Mouse (Mus musculus) R1 (cell line): ENCODE measurements at regions not wholly inside any gene's neighbourhood (a gene's known extent, or its start where the extent isn't known, plus 50 kb on each side); places are given as distances from the start of the nearest gene placed in this dataset.

Experiments
- DNase-seq: peaks from one replicate; pipeline ENCODE4 v3.0.0-alpha.2; 2018; ENCODE audit warnings: low read depth, low spot score

DNA sequence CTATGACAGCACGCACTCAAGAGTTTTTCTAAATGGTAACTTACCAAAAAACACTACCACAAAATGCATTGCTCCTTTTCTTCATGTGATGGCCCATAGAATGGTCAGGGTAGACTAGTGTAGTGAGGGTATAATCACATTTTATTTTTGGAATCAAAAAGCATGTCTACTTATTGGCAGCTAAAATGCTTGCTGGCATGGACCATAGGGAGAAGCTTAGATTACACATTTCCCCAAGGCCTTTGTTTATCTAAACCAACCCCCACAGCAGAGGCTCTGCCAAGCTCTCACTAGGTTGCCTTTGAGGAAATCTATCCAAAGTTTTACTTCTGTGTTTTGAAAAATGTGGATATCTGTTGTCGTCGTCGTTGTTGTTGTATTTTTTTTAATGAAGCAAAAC lies 235.3 kb upstream of the Rnaseh2b start:
- DNase-seq = no peak

DNA sequence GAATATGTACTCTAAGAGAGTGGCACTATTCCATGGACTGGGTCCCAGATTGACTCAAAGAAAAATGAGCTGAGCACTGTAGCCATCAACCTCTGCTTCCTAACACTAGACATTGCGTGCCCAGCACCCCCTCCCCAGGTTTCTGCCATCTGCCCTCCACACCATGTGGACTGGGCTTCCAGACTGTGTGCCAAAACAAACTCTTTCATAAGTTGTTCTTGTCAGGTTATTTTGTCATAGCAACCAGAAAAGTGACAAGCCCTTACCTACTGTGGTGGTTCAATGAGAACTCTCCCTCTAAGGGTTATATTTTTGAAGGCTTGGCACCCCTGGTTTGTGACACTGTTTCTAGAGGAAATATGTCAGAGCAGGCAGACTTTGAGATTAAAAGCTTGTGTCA lies 234.3 kb upstream of the Rnaseh2b start:
- DNase-seq = no peak

DNA sequence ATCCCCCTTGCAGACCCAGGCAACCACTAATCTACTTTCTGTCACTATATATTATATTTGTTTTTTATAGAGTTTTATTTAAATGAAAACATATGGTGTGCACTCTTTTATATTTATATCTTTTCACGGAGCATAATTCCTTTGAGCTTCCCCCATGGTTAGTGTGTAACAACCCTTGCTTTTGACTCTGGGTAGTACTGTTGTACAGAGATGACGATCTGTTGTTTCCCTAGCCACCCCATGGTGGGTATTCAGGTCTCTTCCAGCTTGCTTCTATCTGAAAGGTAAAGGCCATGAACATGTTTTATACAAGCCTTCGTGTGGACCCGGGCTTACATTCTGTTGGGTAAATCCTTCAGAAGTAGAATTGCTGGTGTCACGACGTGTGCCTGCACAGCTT lies 221.2 kb upstream of the Rnaseh2b start:
- DNase-seq = no peak

DNA sequence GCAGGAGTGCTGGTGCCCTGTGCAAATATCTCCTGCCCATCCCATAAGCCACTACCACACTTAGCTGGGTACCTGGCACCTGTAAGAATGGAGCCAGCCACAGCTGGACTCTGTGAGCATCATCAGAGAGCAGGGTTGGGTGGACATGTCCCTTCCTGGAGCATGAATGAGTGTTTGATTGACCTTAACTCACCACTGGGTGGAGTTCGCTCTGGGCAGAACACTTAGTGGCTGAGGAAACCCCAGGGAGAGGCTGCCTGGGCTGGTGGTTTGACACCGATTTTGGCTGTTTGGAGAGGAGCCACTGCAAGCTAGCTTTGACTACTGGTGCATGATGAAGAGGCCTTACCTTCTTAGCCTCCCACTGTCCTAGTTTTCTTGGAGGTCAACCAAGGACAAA lies 208.3 kb upstream of the Rnaseh2b start:
- DNase-seq = no peak

DNA sequence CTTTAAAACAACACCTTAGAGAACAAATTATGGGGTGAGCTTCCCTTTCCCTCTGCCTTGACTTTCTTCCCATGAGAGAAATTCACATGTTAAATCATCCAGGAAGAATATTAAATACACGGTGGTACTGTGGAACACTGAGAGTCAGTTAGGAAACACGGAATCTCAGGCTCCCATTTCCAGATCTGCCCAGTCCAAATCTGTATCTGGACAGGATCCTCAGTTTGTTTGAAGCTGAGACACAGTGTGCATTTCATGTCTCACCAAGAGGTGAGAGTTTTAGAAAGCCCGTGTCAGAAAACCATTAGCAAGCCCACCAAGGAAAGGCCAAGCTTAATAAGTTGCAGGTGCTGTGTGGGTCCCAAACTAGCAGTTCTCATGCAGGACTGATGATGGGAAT lies 204.2 kb upstream of the Rnaseh2b start:
- DNase-seq = no peak

DNA sequence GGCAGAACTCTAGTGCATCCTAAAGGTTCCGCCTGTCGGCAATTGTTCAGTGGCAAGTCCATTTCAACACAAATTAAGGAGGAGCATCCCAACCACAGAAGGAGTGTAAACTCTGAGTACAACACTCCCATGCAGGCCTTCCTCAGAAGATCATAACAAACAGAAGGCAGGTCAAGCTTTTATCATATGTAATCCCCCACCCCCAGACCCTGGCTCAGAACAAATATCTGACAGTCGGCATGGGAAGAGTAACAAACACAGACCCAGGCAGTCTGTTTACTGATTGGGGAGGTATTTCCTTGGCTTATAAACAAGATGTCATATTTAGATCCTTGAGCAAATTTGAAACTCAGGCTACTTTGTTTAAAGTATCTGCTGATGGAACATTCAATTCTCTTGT lies 174.9 kb upstream of the Rnaseh2b start:
- no peak for DNase-seq

DNA sequence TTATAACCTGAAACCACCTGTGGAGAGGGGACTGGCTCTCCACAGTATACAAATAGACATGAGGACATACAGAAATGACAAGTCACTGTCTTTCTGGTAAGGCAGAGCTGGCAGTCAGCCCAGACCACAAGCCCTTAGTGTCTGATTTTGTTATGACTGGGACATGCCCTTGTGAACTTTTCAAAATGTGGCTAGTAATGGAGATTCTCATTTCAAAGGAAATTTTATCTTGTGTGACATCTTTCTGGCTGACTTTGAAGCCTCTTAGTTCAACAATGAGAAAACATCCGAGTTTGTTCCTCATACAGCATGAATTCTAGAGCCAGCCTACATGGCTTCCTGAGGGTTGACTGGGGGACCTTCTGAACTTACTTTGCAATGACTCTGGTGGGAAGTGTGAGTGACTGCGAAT lies 173.8 kb upstream of the Rnaseh2b start:
- DNase-seq = no peak

DNA sequence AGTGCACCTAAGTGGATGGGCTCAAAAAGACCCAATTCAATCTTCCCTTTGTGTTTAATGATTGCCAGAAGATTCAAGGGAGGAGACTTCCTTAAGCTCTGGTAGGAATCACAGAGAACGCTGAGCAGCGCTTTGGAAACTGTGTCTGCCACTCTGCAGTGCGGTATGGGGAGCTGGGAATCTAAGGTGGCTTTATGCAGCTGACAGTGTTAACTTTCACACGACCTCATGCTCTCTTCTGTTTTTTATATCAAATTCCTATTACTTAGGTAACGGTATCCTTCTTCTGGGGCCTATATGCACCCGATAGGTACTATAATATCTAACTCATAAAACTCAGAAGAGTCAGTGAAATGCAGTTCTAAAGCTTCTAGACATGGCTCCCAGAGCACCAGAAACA lies 163.5 kb upstream of the Rnaseh2b start:
- DNase-seq = peak; percentile 2

DNA sequence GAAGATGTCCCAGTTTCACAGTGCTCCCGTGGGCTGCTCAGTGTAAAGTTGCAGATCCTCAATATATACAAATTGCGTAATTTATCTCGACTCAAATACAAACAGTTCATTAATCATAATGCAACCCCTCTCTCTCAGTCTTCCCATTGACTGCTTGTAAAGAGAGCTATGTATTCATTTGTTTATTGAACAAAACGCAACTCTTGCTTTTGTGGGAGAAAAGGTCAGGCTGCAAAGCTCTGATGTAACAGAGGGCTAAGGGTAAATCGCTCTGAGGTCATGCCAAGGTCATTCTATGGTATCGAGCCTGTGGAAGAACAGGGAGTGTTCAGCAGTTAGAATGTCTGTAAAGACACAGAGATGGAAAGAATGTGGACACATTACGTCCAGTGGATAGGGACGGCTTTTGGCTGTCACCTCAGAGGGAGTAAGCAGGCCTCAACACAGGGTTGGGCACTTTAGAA lies 160.0 kb upstream of the Rnaseh2b start:
- peak; percentile 30 for DNase-seq

DNA sequence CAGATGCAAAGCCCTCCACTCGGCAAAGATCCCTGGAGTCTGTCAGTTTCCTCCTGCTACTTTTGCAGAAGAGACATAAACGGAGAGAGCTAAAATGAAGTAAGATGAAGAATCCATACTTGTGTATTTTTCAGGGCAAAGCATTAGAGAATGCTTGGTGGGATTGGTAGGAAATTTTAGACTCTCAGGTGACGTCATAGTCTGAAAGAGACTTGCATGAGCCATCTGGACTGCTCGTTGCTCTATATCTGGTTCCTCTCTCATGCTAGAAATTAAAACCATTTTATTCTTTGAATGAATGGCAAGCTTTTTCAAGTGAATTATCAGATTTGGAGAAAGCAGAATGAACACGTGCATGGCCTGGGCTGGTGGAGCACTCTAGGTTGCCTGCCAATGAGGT lies 154.4 kb upstream of the Rnaseh2b start:
- DNase-seq = no peak

DNA sequence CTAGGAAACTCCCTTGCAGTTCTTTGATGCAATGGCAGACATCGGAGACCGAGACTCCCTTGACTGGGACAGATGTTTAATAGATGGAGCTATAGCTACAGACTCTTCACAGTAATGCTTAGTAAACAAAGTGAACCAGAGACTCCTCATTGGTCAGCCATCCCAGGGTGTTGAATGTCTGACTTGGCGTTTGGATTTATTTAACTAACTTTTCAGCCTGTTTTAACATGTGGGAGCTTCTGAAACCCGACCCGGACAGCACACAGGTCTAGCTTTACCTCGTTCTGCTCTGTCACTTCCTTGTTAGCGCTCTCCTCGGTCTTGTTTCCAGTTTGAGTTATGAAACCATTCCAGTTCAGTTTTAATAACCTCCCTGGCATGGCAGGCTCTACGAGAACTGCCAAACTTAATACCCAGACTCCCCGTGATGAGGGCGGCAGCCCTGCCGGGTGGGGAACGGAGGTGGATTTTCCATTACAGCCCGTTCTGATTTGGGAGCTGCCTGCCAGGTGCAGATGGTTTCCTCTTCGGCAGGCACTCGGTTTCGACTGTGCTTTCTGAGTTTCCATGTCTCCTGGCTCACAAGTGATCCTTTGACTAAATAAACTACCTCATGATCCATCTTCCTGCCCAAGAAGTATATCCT lies 147.9 kb upstream of the Rnaseh2b start:
- no peak for DNase-seq

DNA sequence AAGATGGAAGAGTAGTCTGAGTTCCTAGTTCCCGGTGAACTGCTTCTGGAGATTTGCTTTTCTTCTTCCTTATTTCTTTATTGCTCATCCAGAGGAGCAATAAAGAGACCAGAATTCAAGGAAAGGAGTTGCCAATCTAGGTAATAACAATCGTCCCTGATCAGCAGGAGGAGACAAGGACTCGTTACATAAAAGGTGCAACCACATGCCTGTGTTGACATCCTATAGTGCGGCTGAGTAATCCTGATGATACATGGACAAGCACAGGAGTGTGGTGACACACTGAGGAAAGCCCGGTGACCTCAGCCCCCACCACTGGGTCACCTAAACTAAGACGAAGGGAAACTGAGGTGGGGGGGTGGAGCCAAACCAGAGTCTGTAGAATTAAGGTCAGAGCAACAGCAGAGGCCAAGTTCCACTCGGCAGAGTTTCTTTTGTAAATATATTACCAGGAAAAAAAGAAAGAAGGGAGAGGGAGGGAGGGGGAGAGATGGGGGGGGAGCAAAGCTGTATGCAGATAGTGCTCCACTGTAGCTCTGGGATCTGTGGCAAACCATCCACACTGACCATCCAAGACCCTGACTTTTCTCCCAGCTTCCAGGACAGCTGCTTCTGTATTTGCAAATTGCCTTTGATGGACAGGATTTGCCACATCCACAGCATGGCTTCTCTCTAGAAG lies 135.2 kb upstream of the Rnaseh2b start:
- no peak for DNase-seq

DNA sequence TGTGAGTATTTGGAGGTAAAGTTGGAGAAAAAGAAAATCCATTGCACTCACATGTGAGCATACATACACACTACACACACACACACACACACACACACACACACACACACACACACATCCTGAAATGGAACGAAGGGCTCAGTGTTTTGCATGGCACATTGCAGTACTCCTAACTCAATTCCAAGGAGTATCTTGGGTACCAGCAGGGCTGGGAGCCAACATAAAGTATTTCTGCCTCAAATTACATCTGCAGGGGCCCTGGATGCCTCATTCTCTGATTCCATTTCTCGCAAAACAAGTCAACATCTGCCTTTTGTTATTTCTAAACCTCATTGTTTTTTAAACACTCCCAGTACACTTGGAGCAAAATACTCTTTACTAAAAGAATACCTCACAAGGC lies 132.7 kb upstream of the Rnaseh2b start:
- no peak for DNase-seq

DNA sequence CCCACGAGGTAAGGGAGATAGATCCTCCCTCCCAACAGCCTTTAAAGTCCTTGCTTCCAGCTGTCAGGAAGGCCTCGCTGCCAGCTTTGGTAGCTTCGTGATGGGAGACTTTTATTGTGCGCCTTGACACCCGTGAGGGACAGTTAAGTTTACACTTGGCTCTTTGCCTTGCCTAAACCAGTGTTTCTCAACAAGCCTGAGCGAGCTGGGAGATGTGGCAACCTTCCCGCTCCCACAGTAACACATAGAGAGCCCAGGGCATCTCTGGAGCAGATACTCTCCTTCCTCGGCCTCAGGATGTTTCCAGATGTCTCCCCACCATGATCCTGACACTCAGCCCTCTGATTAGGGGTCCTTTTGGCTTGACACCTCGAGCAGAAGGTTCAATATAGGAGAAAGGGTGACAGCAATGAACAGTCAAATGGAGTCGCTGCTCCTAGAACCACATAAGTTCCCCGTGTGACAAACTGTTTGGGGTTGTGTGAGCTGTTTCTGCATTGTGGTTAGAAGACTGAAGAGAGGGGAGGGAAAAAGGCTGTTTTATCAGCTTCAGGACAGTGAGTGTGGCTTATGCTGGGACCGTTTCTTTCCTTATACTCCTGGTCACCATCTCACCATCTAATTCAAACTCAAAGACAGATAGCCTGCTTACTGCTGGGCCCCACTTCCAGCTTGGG lies 129.1 kb upstream of the Rnaseh2b start:
- no peak for DNase-seq

DNA sequence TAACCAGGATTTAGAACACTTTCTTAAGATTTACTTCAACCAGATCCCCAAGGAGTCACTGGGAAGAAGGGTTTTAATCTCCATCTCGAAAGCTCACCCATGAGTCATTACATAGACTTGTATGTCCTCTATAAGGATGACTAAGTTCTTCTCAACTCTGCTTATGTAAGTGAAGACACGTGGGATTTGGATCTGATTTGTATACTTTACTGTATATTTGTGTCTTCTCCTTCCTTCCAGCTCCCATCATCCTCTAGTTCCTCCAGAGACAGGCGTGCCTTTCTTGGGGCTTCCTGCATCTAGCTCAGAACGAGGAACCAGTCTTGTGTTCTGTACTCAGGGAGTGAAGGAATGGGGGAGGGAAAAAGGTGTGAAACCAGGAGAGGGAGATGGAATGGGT lies 127.5 kb upstream of the Rnaseh2b start:
- no peak for DNase-seq

DNA sequence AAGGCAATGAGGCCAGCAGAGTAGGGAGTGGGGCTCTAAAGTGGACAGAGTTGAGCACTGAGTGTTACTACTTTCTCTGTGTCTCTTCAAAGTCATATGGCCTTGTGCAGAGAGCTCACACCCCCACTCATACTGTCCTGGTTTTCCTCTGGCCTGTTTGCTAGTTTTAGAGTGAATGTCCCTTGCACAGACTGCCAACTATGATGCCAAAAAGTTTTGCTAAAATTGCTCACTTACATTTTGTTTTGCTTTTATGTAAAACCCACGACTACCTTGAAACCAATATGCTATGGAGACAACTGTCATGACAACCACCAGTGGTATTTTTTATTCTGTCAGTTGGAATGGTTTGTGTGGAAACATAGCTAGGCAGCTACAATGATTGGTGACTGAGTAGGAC lies 126.4 kb upstream of the Rnaseh2b start:
- no peak for DNase-seq

DNA sequence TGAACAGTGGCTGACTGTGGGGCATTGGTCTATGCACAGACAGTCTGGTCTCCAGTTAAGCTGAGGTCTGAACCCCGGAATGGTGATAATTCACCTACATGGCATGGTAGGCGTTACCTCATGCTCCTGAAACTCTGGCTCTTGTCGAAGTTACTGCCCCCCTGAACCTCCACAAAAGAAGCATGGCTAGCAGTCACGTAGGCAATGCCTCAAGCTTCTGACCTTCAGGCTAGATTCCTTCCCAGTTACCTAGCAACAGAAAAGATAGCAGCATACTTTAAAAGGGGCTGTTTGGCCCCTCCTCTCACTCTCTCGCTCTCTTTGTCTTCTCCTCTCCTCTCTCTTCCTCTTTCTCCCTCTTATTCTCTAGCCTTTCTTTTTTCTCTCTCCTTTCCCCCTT lies 125.8 kb upstream of the Rnaseh2b start:
- DNase-seq = peak; percentile 46

DNA sequence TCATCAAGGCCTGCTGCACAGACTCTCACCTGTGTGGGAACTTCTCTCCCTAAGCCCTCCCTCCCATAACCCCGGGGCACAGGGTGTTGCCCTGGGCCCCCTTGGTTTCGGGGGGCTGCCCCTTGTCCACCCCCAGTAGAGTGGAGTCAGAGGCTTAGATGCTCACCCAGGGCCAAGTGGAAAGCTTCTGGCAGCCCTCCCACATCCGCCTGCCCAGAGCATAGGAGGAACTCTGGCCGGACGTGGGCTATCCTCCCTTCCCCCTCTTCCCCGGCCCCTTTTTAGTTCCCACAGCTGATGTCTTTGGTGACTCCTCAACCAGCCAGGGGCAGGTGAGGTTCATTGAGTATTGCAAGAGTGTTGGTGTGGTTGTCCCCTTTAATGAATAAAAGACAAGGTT lies 125.3 kb upstream of the Rnaseh2b start:
- no peak for DNase-seq

DNA sequence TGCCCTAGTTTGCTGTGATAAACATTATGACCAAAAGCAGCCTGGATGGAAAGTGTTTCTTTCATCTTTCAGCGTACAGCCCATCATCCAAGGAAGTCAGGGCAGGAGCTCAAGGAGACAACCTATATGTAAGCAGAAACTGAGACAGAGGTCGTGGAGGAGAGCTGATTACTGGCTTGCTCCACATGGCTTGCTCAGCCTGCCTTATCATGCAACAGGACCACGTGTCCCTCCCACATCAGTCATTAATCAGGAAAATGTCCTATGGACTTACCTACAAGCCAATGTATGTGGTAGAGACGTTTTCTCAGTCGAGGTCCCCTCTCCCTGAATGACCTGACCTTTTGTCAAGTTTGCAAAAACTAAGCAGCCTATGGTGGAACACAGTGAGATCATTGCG lies 123.7 kb upstream of the Rnaseh2b start:
- DNase-seq = no peak

DNA sequence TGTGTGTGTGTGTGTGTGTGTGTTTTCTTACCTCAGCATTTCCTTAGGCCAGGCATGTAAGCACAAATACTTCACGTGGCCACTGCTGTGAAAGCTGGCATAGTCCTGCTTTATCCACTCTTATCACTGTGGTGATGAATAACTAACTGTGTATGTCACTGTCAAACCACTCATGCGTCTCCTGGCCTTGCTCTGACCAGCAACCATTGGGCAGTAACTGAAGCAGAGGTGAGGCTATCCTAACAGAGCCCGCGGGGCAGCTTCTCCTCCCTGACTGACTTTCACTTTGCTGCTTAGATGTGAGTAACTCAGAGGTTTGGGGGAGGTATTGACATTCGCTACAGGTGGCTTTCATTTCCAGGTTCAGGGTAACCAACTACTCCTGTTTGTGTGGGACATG lies 122.0 kb upstream of the Rnaseh2b start:
- DNase-seq = no peak

DNA sequence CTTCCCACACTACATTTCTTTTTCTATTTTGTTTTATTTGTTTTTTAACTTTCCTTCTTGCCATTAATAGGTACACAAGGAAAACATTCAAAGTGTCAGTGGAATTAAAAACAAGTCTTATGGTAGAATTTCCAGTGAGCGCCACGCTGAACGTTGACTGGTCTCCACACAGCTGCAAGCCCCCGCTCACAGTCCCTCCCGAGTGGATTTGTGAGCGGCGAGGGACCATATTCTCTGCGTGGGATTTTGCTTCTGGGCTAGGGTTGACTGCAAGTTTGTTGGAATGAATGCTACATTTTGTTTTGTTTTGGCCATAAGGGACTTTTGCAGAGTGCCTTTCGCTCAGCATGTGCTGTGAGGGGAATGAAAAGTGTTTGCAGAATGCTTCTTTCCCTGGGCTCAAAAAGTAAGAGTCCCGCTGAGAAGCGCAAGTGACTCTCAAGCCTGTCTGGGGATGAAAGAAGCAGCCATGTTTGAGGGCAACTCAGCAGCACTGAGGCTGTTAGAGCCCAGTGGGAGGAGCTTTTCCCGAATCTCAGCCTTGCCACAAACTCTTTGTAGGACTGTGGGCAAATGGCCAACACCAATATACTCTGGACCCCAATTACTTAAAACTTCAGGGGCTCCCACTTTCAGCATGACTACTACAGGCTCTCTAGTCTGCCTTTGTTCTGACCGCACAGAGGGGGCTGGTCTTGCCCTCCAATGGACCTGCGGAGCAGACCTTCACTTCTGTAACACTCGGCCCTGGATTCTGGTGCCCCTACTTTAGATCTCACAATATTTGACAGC lies 120.9 kb upstream of the Rnaseh2b start:
- peak; percentile 24 for DNase-seq

DNA sequence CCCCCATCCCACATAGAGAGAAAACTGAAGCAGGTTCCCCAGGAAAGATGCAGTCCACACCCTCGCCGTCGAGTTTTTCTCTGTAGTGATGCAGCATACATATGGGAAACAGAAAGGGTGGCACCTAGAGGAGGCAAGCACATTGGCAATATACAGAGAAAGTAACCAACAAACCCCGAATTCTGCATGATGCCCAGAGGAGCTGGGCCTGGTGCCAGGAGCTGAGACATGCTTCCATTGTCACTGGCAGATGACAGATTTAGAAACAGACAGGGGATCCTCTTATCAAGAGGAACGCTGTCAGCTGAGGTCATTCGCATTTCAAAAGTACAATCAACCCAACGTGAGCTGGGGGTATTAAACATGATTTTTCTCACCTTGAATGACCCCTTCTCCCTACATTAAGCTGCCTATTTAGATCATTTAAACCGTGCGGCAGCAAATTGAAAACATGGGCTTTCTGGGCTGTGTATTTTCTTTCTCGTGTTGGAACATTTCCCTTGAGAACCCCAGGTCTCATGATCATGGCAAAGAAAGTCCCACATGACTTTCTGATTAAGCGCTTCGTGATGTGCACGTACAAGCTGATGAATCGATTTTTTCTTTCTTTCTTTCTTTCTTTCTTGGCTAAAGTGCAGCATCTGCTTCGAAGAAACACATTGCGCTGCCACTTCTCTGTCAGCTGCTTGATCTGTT lies 118.4 kb upstream of the Rnaseh2b start:
- no peak for DNase-seq
